Mouse (Mus musculus) cortical plate, adult 2 months (tissue): ENCODE measurements around the gene Usf3.

Source experiments
- CTCF ChIP-seq: fragments of 200-500 bp; IDR thresholded peaks from 2 replicates; pipeline ENCODE4 v1.5.1; 2011; ENCODE audit warnings: mild to moderate bottlenecking, control low read depth, low read length; ENCODE audit not compliant: insufficient read depth; ENCODE audit errors: extremely low read depth
- POLR2A ChIP-seq: fragments of 200-500 bp; IDR thresholded peaks from 2 replicates; pipeline ENCODE4 v1.6.1; 2011; ENCODE audit warnings: mild to moderate bottlenecking, low read length, control low read depth; ENCODE audit not compliant: insufficient read depth; ENCODE audit errors: extremely low read depth

- TF ChIP-seq CTCF (no peak), POLR2A (no peak)
These were observed 43.4 kb downstream of the Usf3 start for GRCm38 (mm10) chr16:44216417-44216816.
